Mouse (Mus musculus) G1E (cell line): ENCODE measurements around the gene Pik3r1.

Experiments
- CTCF ChIP-seq: IDR thresholded peaks from 2 replicates; pipeline ENCODE4 v1.5.1; 2012; ENCODE audit warnings: low read depth, low read length, inconsistent platforms, mixed read lengths
- GATA2 ChIP-seq: IDR thresholded peaks from 2 replicates; pipeline ENCODE4 v1.6.1; 2012; ENCODE audit warnings: low read depth, low read length, inconsistent platforms, borderline replicate concordance
- TAL1 ChIP-seq: conservative IDR thresholded peaks from 2 replicates; pipeline ENCODE4 v1.6.1; 2012; ENCODE audit warnings: low read depth, low read length, inconsistent platforms, mixed read lengths

GRCm38 (mm10) chr13:101680083-101680482 is 87.9 kb downstream of the Pik3r1 start:
- TF ChIP-seq TAL1 (no peak), CTCF (no peak), GATA2 (no peak)
